Mouse (Mus musculus) MEL (cell line): ENCODE results near the gene Coro2b. TPM values are rescaled to one million over a fixed set of nuclear protein-coding genes. Genes with fewer than 3 reads are reported as not detected.

Experiments used
- DNase-seq: peaks from one replicate; pipeline ENCODE4 v3.0.0; 2011; ENCODE audit warnings: low read depth, low spot score
- H3K27ac ChIP-seq: 2 replicates; pipeline ENCODE4 v1.5.1; 2012; ENCODE audit warnings: low read depth, mild to moderate bottlenecking, control low read depth, low read length, moderate library complexity; ENCODE audit not compliant: control insufficient read depth
- H3K27me3 ChIP-seq, 2 experiments: fragments of 150-350 bp in 1 of 2; sonication (generic) in 1 of 2; 2 replicates each; pipeline ENCODE4 v1.6.1; 2012; ENCODE audit warnings: low read length in 2 of 2, mild to moderate bottlenecking in 2 of 2, improper control_type of control experiment in 1 of 2, moderate library complexity in 1 of 2; ENCODE audit not compliant: insufficient read depth in 2 of 2, control insufficient read depth in 1 of 2
- H3K36me3 ChIP-seq, 2 experiments: 2 replicates each; pipeline ENCODE4 v1.6.1; 2012 to 2014; ENCODE audit warnings: low read length in 2 of 2, improper control_type of control experiment in 1 of 2, inconsistent platforms in 1 of 2, mild to moderate bottlenecking in 1 of 2; ENCODE audit not compliant: insufficient read depth in 2 of 2, control insufficient read depth in 1 of 2
- H3K4me1 ChIP-seq, 2 experiments: fragments of 150-350 bp in 1 of 2; sonication (generic) in 1 of 2; 2 replicates each; pipeline ENCODE4 v1.6.1; 2012; ENCODE audit warnings: low read length in 2 of 2, improper control_type of control experiment in 1 of 2, mild to moderate bottlenecking in 1 of 2; ENCODE audit not compliant: insufficient read depth in 2 of 2, control insufficient read depth in 1 of 2
- H3K4me3 ChIP-seq, 2 experiments: fragments of 150-350 bp in 1 of 2; sonication (generic) in 1 of 2; 2 replicates each; pipeline ENCODE4 v1.5.1; 2012; ENCODE audit warnings: low read depth in 2 of 2, low read length in 2 of 2, mild to moderate bottlenecking in 2 of 2, moderate library complexity in 2 of 2, control low read depth in 1 of 2, improper control_type of control experiment in 1 of 2; ENCODE audit not compliant: control insufficient read depth in 1 of 2, insufficient read depth in 1 of 2
- H3K79me2 ChIP-seq: 2 replicates; pipeline ENCODE4 v1.6.1; 2012; ENCODE audit warnings: mild to moderate bottlenecking, low read length, moderate library complexity; ENCODE audit not compliant: control insufficient read depth, poor library complexity, insufficient read depth
- H3K9ac ChIP-seq: 2 replicates; pipeline ENCODE4 v1.6.1; 2012; ENCODE audit warnings: low read depth, mild to moderate bottlenecking, control low read depth, low read length, moderate library complexity; ENCODE audit not compliant: control insufficient read depth, poor library complexity, severe bottlenecking
- H3K9me3 ChIP-seq: fragments of 150-350 bp; sonication (generic); replicated peaks from 2 replicates; pipeline ENCODE4 v1.6.1; 2012; ENCODE audit warnings: mild to moderate bottlenecking, low read length, improper control_type of control experiment, moderate library complexity; ENCODE audit not compliant: insufficient read depth
- CHD1 ChIP-seq: IDR thresholded peaks from 2 replicates; pipeline ENCODE4 v1.6.1; 2012; ENCODE audit warnings: low read depth, mild to moderate bottlenecking, inconsistent platforms, low read length, improper control_type of control experiment
- CTCF ChIP-seq, 3 experiments: IDR thresholded peaks in 2 of 3; conservative IDR thresholded peaks in 1 of 3; 2 replicates each; pipeline ENCODE4 v1.5.1; 2011 to 2012; ENCODE audit warnings: low read length in 3 of 3, low read depth in 2 of 3, mild to moderate bottlenecking in 2 of 3, improper control_type of control experiment in 1 of 3, inconsistent platforms in 1 of 3, mixed read lengths in 1 of 3, moderate library complexity in 1 of 3; ENCODE audit not compliant: control insufficient read depth in 1 of 3, insufficient read depth in 1 of 3, poor library complexity in 1 of 3, severe bottlenecking in 1 of 3
- E2F4 ChIP-seq: IDR thresholded peaks from 2 replicates; pipeline ENCODE4 v1.6.1; 2011; ENCODE audit warnings: low read depth, low read length, improper control_type of control experiment, borderline replicate concordance
- ELF1 ChIP-seq: IDR thresholded peaks from 2 replicates; pipeline ENCODE4 v1.6.1; 2014; ENCODE audit warnings: low read depth, mild to moderate bottlenecking, inconsistent platforms, low read length, improper control_type of control experiment, moderate library complexity
- EP300 ChIP-seq, 2 experiments: IDR thresholded peaks; 2 replicates each; pipeline ENCODE4 v1.6.1; 2011; ENCODE audit warnings: improper control_type of control experiment in 2 of 2, low read length in 2 of 2, low read depth in 1 of 2, mild to moderate bottlenecking in 1 of 2
- ETS1 ChIP-seq: IDR thresholded peaks from 2 replicates; pipeline ENCODE4 v1.6.1; 2012; ENCODE audit warnings: low read depth, mild to moderate bottlenecking, inconsistent platforms, low read length, improper control_type of control experiment, moderate library complexity
- GABPA ChIP-seq: IDR thresholded peaks from 2 replicates; pipeline ENCODE4 v1.6.1; 2012; ENCODE audit warnings: low read depth, mild to moderate bottlenecking, inconsistent platforms, low read length, improper control_type of control experiment, moderate library complexity
- GATA1 ChIP-seq: IDR thresholded peaks from 2 replicates; pipeline ENCODE4 v1.6.1; 2011; ENCODE audit warnings: low read depth, low read length, improper control_type of control experiment
- HCFC1 ChIP-seq: IDR thresholded peaks from 2 replicates; pipeline ENCODE4 v1.6.1; 2012; ENCODE audit warnings: low read depth, mild to moderate bottlenecking, inconsistent platforms, low read length, improper control_type of control experiment, moderate library complexity
- JUND ChIP-seq: IDR thresholded peaks from 2 replicates; pipeline ENCODE4 v1.6.1; 2011; ENCODE audit warnings: low read depth, mild to moderate bottlenecking, improper control_type of control experiment, low read length
- KAT2A ChIP-seq: conservative IDR thresholded peaks from 2 replicates; pipeline ENCODE4 v1.6.1; 2012; ENCODE audit warnings: low read depth, low read length, improper control_type of control experiment, inconsistent platforms
- MAFK ChIP-seq: IDR thresholded peaks from 2 replicates; pipeline ENCODE4 v1.6.1; 2011; ENCODE audit warnings: low read depth, mild to moderate bottlenecking, low read length, improper control_type of control experiment, borderline replicate concordance
- MAX ChIP-seq: IDR thresholded peaks from 2 replicates; pipeline ENCODE4 v1.6.1; 2011; ENCODE audit warnings: low read length, improper control_type of control experiment
- MAZ ChIP-seq: IDR thresholded peaks from 2 replicates; pipeline ENCODE4 v1.6.1; 2012; ENCODE audit warnings: low read depth, mild to moderate bottlenecking, inconsistent platforms, low read length, improper control_type of control experiment
- MYB ChIP-seq: IDR thresholded peaks from 2 replicates; pipeline ENCODE4 v1.6.1; 2011; ENCODE audit warnings: mild to moderate bottlenecking, low read depth, low read length, improper control_type of control experiment
- MYC ChIP-seq: IDR thresholded peaks from 2 replicates; pipeline ENCODE4 v1.6.1; 2011; ENCODE audit warnings: low read depth, mild to moderate bottlenecking, low read length, improper control_type of control experiment, moderate library complexity
- NELFE ChIP-seq: IDR thresholded peaks from 2 replicates; pipeline ENCODE4 v1.6.1; 2011; ENCODE audit warnings: low read depth, low read length, improper control_type of control experiment
- NRF1 ChIP-seq: IDR thresholded peaks from 2 replicates; pipeline ENCODE4 v1.6.1; 2014; ENCODE audit warnings: low read depth, mild to moderate bottlenecking, inconsistent platforms, low read length, improper control_type of control experiment, moderate library complexity; ENCODE audit not compliant: poor library complexity, insufficient read depth, severe bottlenecking
- POLR2A ChIP-seq, 2 experiments: IDR thresholded peaks; 2 replicates each; pipeline ENCODE4 v1.6.1; 2011 to 2012; ENCODE audit warnings: low read length in 2 of 2, mild to moderate bottlenecking in 2 of 2, control low read depth in 1 of 2, improper control_type of control experiment in 1 of 2, low read depth in 1 of 2, moderate library complexity in 1 of 2; ENCODE audit not compliant: control insufficient read depth in 1 of 2, insufficient read depth in 1 of 2, poor library complexity in 1 of 2
- POLR2AphosphoS2 ChIP-seq: IDR thresholded peaks from 2 replicates; pipeline ENCODE4 v1.6.1; 2011; ENCODE audit warnings: low read length, improper control_type of control experiment
- POLR2AphosphoS5 ChIP-seq: IDR thresholded peaks from 2 replicates; pipeline ENCODE4 v1.6.1; 2012; ENCODE audit warnings: low read depth, borderline replicate concordance, mild to moderate bottlenecking, inconsistent platforms, low read length, moderate library complexity, mixed read lengths
- RAD21 ChIP-seq: IDR thresholded peaks from 2 replicates; pipeline ENCODE4 v1.6.1; 2011; ENCODE audit warnings: mild to moderate bottlenecking, low read depth, low read length, improper control_type of control experiment
- SIN3A ChIP-seq: IDR thresholded peaks from 2 replicates; pipeline ENCODE4 v1.6.1; 2012; ENCODE audit warnings: low read length, improper control_type of control experiment, inconsistent platforms
- TAL1 ChIP-seq: IDR thresholded peaks from 2 replicates; pipeline ENCODE4 v1.6.1; 2012; ENCODE audit warnings: mild to moderate bottlenecking, inconsistent platforms, low read length, moderate library complexity, mixed read lengths
- TBP ChIP-seq: IDR thresholded peaks from 2 replicates; pipeline ENCODE4 v1.8.0; 2011; ENCODE audit warnings: low read depth, low read length, improper control_type of control experiment
- USF1 ChIP-seq: IDR thresholded peaks from 2 replicates; pipeline ENCODE4 v1.6.1; 2014; ENCODE audit warnings: low read depth, mild to moderate bottlenecking, inconsistent platforms, low read length, improper control_type of control experiment, moderate library complexity
- ZC3H11A ChIP-seq: IDR thresholded peaks from 2 replicates; pipeline ENCODE4 v1.6.1; 2012; ENCODE audit warnings: low read depth, mild to moderate bottlenecking, inconsistent platforms, low read length, improper control_type of control experiment
- ZKSCAN1 ChIP-seq: IDR thresholded peaks from 2 replicates; pipeline ENCODE4 v1.6.1; 2012; ENCODE audit warnings: low read depth, mild to moderate bottlenecking, inconsistent platforms, low read length, improper control_type of control experiment, moderate library complexity
- ZMIZ1 ChIP-seq: IDR thresholded peaks from 2 replicates; pipeline ENCODE4 v1.6.1; 2012; ENCODE audit warnings: low read depth, mild to moderate bottlenecking, inconsistent platforms, low read length, improper control_type of control experiment, moderate library complexity
- polyA plus RNA-seq, 2 experiments: library from polyadenylated mRNA; stranded (reverse) in 1 of 2; unstranded in 1 of 2; fragments of >175 nt in 1 of 2; fragments of >200 nt in 1 of 2; gene quantifications; 2 replicates each; pipeline versions ENCODE4 v1.2.1 to v1.2.4; 2012; ENCODE audit warnings: low replicate concordance in 2 of 2, low read depth in 1 of 2; ENCODE audit not compliant: insufficient read length in 2 of 2, insufficient read depth in 1 of 2, missing spikeins in 1 of 2
- total RNA-seq: library from RNA; depleted of rRNA; stranded (reverse); fragments of 300-350 nt; gene quantifications from 2 replicates; pipeline ENCODE4 v1.2.3, GENCODE M21; 2012

The Coro2b gene
- total and polyA plus RNA-seq, 3 experiments: not detected

DNA sequence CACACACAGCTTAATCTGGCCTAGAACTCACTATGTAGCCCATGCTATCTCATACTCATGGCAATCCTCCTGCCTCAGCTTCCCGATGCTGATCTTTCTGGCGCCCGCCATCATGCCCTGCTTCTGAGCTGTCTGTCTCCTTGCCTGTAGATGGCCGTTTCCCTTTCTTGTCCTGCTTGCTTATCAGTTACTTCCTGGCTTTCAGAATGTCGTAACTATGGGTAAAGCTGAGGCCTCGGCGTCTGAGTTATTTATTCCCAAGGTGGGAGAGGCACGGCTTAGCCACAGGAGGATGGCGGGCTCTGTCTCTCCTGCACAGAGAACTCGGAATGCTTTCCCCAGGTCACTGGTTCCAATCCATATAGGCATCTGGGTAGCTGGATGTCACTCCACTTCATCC, 113.9 kb downstream of the Coro2b start:
- Histone ChIP-seq H3K4me1 (no peaks in the 10 kb centered on the region), H3K27ac (no peak overlapping the region), H3K9me3 (no peaks in the 10 kb centered on the region), H3K79me2 (no peaks in the 10 kb centered on the region), H3K4me3 (no peak overlapping the region), H3K27me3 (no peaks in the 10 kb centered on the region), H3K9ac (no peak overlapping the region), H3K36me3 (no peaks in the 10 kb centered on the region)
- TF ChIP-seq HCFC1: no peak
- TF ChIP-seq CHD1: no peak
- TF ChIP-seq MAX: no peak
- TF ChIP-seq KAT2A: no peak
- no peak for TF ChIP-seq GATA1
- no peak for TF ChIP-seq ZC3H11A
- TF ChIP-seq POLR2A (IDR thresholded peaks at IDR 0.05; ENCODE audit: control insufficient read depth in 1 of 2, insufficient read depth in 1 of 2, low read depth in 1 of 2, low read length in 2 of 2, poor library complexity in 1 of 2): no peak
- no peak for TF ChIP-seq NRF1
- no peak for TF ChIP-seq JUND
- TF ChIP-seq RAD21: no peak
- TF ChIP-seq NELFE: no peak
- TF ChIP-seq TAL1: no peak
- no peak for TF ChIP-seq EP300 (IDR thresholded peaks at IDR 0.05; ENCODE audit: low read depth in 1 of 2, low read length in 2 of 2)
- no peak for TF ChIP-seq ETS1
- TF ChIP-seq GABPA: no peak
- no peak for DNase-seq

DNA sequence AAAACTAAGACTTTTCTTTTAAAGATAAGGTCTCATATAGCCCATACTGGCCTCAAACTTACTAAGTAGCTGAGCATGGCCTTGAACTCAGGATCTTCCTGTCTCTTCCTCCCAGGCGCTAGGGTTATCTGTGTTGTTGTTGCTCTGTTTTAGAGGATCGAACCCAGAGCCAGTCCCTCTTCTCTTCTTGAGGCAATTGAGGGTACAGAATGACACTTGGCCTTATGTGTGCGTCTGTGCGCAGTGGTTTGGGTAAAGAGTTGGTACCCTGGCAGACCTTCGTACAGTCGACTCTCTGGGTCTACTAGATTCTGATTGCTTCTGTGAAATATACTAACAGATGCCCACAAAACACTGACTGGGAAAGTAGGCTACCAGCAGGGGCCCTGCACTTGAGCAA, 114.9 kb downstream of the Coro2b start:
- Histone ChIP-seq H3K4me3 (no peak overlapping the region), H3K27ac (no peak overlapping the region), H3K27me3 (no peaks in the 10 kb centered on the region), H3K4me1 (no peaks in the 10 kb centered on the region), H3K36me3 (no peaks in the 10 kb centered on the region), H3K79me2 (no peaks in the 10 kb centered on the region)
- DNase-seq: no peak
- TF ChIP-seq POLR2AphosphoS2 (no peak), ZMIZ1 (no peak), CTCF (IDR thresholded peaks at IDR 0.05 in 2 of 3, conservative IDR thresholded peaks at IDR 0.05 in 1 of 3; ENCODE audit: control insufficient read depth in 1 of 3, insufficient read depth in 1 of 3, low read depth in 2 of 3, low read length in 3 of 3, poor library complexity in 1 of 3, severe bottlenecking in 1 of 3) (no peak), MYB (no peak), EP300 (IDR thresholded peaks at IDR 0.05; ENCODE audit: low read depth in 1 of 2, low read length in 2 of 2) (no peak), POLR2AphosphoS5 (no peak), ELF1 (no peak), ZKSCAN1 (no peak), GATA1 (no peak), KAT2A (no peak), SIN3A (no peak), E2F4 (no peak), MYC (no peak), MAFK (no peak), USF1 (no peak), MAZ (no peak), TBP (no peak), ETS1 (no peak), MAX (no peak)
- TF ChIP-seq, all 39 proteins: peak for 0
- Histone ChIP-seq H3K9ac (no peak overlapping the region), H3K9me3 (no peaks in the 10 kb centered on the region)
